Mouse (Mus musculus) heart, embryonic 12.5 days (tissue): ENCODE measurements around the gene Fto. TPM values are rescaled to one million over a fixed set of nuclear protein-coding genes. Genes with fewer than 3 reads are reported as not detected.

ENCODE experiments used
- ATAC-seq: fragments of 200-750 bp; cut with Nextera tagmentation; 2 replicates; pipeline ENCODE4 v1.8.0; 2017; ENCODE audit warnings: moderate TSS enrichment, moderate library complexity; ENCODE audit not compliant: insufficient number of reproducible peaks, low FRiP score
- H3K27ac ChIP-seq: fragments of 300-500 bp; sonication (generic); 2 replicates; pipeline ENCODE4 v1.5.1; 2016; ENCODE audit warnings: mild to moderate bottlenecking, moderate library complexity; ENCODE audit not compliant: poor library complexity, severe bottlenecking
- H3K27me3 ChIP-seq: fragments of 300-500 bp; sonication (generic); replicated peaks from 2 replicates; pipeline ENCODE4 v1.6.1; 2016; ENCODE audit warnings: mild to moderate bottlenecking, moderate library complexity
- H3K36me3 ChIP-seq: fragments of 300-500 bp; sonication (generic); 2 replicates; pipeline ENCODE4 v1.6.1; 2016; ENCODE audit warnings: mild to moderate bottlenecking, moderate library complexity
- H3K4me1 ChIP-seq: fragments of 300-500 bp; sonication (generic); replicated peaks from 2 replicates; pipeline ENCODE4 v1.6.1; 2016; ENCODE audit warnings: mild to moderate bottlenecking
- H3K4me2 ChIP-seq: fragments of 300-500 bp; sonication (generic); 2 replicates; pipeline ENCODE4 v1.6.1; 2016; ENCODE audit warnings: mild to moderate bottlenecking, moderate library complexity
- H3K4me3 ChIP-seq: fragments of 300-500 bp; sonication (generic); 2 replicates; pipeline ENCODE4 v1.5.1; 2016; ENCODE audit warnings: mild to moderate bottlenecking
- H3K9ac ChIP-seq: fragments of 300-500 bp; sonication (generic); 2 replicates; pipeline ENCODE4 v1.6.1; 2016; ENCODE audit warnings: mild to moderate bottlenecking, moderate library complexity
- H3K9me3 ChIP-seq: fragments of 300-500 bp; sonication (generic); replicated peaks from 2 replicates; pipeline ENCODE4 v1.6.1; 2016; ENCODE audit warnings: mild to moderate bottlenecking, moderate library complexity
- WGBS: fragments of 180-500 bp; shearing (Covaris S2); methylation state at CpG from one replicate; pipeline ENCODE4 v1.1.7; 2016; 5-methylcytosine and 5-hydroxymethylcytosine counted together
- polyA plus RNA-seq: library from polyadenylated mRNA; unstranded; fragments of >200 nt; fragmentation: Nextera tagmentation; extraction: Ambion mirVana; gene quantifications from 2 replicates; pipeline ENCODE4 v1.2.1, GENCODE M21; 2016

Gene Fto
- polyA plus RNA-seq, 1 experiment from 2014 or later: 76.6 TPM

GRCm38 (mm10) chr8:91615781-91616683, 302.7 kb downstream of the Fto start:
- no peak overlapping the region for H3K4me2 ChIP-seq
- no peaks in the 10 kb centered on the region for H3K9me3 ChIP-seq
- no peaks in the 10 kb centered on the region for H3K27me3 ChIP-seq
- peaks cover 32% of the 10 kb centered on the region for H3K4me1 ChIP-seq
- no peak for ATAC-seq
- no peaks in the 10 kb centered on the region for H3K36me3 ChIP-seq
- no peak overlapping the region for H3K27ac ChIP-seq
- WGBS: 78% methylated on average over 11 of the region's 11 CpGs
- no peak overlapping the region for H3K9ac ChIP-seq
- H3K4me3 ChIP-seq: no peak overlapping the region

DNA sequence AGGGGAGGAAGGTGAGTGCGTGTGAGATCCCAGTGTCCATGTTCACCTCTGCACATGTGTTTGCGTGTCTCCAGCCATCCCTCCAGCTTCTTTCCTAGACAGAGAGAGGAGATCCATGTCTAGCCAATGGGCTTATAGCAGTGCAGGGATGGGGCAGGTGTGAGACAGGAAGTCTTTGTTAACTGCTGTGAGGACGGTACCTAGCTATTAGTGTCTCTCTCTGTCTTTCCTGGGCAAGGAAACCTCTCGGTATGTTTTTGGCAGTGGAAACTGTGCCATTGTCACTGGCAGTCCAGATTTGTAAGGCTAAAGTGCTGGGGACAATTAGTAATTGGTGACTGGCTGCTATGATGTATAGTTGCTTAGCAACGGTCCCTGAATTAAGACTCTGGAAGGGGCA, 304.4 kb downstream of the Fto start:
- Histone ChIP-seq H3K36me3 (no peaks in the 10 kb centered on the region), H3K4me3 (no peak overlapping the region), H3K9me3 (no peaks in the 10 kb centered on the region), H3K27me3 (no peaks in the 10 kb centered on the region), H3K9ac (no peak overlapping the region), H3K4me2 (no peak overlapping the region), H3K4me1 (peaks cover 20% of the 10 kb centered on the region), H3K27ac (no peak overlapping the region)
- 81% methylated on average over 5 of the region's 5 CpGs for WGBS
- ATAC-seq: no peak

DNA sequence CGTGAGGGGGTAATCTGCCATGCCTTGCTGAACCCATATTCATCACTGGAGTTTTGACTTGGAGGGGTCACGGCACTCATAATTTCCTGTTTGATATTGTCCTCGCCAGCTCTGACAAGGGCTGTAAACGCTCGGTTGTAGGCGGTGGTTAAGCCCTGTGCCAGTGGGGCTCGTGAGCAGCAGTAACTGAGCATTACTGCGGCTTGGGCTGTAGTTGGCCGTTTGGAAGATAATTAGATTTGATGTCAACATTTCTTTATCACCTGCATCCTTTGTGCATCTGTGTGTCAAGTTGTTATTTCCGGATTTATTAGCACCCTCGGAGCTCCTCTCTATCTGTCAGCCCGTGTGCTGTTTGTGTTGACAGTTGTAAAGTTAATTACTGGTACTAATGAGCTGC, 309.4 kb downstream of the Fto start:
- no peak overlapping the region for H3K27ac ChIP-seq
- no peaks in the 10 kb centered on the region for H3K9me3 ChIP-seq
- no peak for ATAC-seq
- no peak overlapping the region for H3K9ac ChIP-seq
- no peak overlapping the region for H3K4me2 ChIP-seq
- no peaks in the 10 kb centered on the region for H3K36me3 ChIP-seq
- 67% methylated on average over 12 of the region's 12 CpGs for WGBS
- peaks cover 25% of the 10 kb centered on the region for H3K4me1 ChIP-seq
- no peaks in the 10 kb centered on the region for H3K27me3 ChIP-seq
- no peak overlapping the region for H3K4me3 ChIP-seq

DNA sequence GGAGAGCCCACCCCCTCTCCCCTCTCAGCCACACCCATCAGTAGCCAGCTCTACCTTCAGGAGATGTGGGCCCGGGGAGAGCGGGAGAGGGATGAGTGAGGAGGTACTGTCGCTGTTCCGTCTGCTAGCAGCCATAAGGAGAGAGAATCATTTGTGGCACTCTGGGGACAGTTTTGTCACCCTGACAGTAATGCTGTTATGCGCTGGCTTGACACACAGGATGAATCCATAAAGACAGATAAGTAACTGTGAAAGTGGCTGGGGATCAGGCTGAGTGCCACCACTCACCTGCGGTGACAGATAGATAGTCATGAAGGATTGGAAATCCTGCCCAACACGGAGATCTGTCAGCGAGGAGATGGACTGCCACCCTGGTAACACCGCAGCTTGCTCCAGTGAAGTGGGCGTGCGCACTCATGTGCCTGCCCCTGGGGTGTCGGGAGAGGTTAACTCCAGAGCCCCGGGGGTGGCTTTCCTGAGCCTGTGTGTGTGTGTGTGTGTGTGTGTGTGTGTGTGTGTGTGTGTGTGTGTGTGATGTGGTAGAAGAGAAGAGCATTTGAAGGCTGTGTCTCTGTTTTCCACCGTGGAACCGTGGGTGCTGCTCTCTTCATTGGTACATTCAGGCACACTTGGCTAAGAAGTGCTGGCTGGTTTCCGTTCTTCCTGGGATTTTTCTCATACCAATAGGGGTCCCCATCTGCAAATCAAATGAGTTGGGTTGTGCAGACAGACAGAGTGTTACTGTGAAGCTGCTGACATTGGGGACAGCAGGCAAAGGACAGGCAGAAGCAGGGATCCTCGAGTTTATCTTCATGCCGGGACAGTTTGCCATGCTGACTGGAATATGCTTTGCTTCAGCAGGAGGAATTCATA, 312.6 kb downstream of the Fto start:
- H3K4me3 ChIP-seq: peak overlapping the region; percentile 6; the same call in 1 of the 2 replicates
- H3K9ac ChIP-seq: 0 out of 2 replicates have a peak overlapping the region, but pooled peaks have one; percentile 21
- H3K4me2 ChIP-seq: peak overlapping the region; percentile 52
- no peak for ATAC-seq
- H3K27me3 ChIP-seq: no peaks in the 10 kb centered on the region
- no peaks in the 10 kb centered on the region for H3K36me3 ChIP-seq
- WGBS: 19% methylated on average over 18 of the region's 18 CpGs
- H3K27ac ChIP-seq: no peak overlapping the region
- H3K4me1 ChIP-seq: peaks cover 32% of the 10 kb centered on the region
- H3K9me3 ChIP-seq: no peaks in the 10 kb centered on the region

DNA sequence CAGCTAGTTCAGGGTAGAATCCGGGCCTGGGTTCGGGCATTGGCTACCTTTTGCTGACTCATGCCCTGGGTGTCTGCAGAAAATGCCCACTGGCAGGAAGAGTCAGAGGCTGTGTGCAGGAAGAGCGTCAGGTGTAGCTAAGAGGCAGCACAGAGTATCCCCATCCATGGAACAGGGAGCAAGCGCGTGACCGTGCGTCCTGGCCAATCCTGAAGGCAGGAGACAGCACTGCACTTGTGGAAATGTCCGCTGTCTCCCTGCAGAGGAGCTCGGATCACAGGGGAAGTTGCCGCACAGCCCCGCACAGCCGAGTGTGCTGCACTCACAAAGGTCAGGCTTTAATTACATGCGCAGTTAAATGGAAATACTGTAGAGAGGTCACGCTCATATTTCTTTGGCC, 316.3 kb downstream of the Fto start:
- peak overlapping the region; percentile 2 for H3K4me3 ChIP-seq
- 0 out of 2 replicates have a peak overlapping the region, but pooled peaks have one; percentile 10 for H3K9ac ChIP-seq

GRCm38 (mm10) chr8:91630320-91631033, 317.2 kb downstream of the Fto start:
- Histone ChIP-seq H3K4me1 (peaks cover 38% of the 10 kb centered on the region), H3K36me3 (0 out of 2 replicates have a peak, but pooled peaks cover 2% of the 10 kb centered on the region), H3K4me3 (no peak overlapping the region), H3K27ac (no peak overlapping the region), H3K4me2 (peak overlapping the region; percentile 44), H3K27me3 (no peaks in the 10 kb centered on the region), H3K9ac (no peak overlapping the region), H3K9me3 (no peaks in the 10 kb centered on the region)
- no peak for ATAC-seq
- 75% methylated on average over 16 of the region's 16 CpGs for WGBS

More for the DNA sequence above, 316.3 kb downstream of the Fto start:
- H3K4me2 ChIP-seq: peak overlapping the region; percentile 44
- WGBS: 29% methylated on average over 14 of the region's 14 CpGs
- ATAC-seq: 0 out of 2 replicates have a peak, but pooled peaks have one; percentile 40
- H3K4me1 ChIP-seq: peaks cover 41% of the 10 kb centered on the region
- H3K36me3 ChIP-seq: no peaks in the 10 kb centered on the region
- no peak overlapping the region for H3K27ac ChIP-seq
- no peaks in the 10 kb centered on the region for H3K27me3 ChIP-seq
- no peaks in the 10 kb centered on the region for H3K9me3 ChIP-seq

DNA sequence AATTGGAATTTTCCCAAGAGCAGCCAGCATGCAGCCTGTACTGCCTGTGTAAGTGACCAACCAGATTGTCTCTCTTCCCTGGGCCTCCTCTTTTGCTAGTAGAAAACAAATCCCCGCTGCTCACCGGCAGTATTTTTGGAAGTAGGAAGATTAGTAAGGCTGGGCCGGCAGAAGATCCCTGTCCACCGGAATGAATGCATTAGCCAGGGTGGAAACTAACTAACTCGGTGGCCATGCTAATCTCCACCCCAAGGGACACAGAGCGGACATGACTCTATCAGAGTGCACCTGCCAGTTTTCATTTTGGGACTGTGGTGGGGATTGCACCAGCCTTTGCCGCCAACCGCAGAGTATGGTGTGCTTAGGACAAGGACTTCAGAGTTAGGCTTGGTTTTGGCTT, 319.1 kb downstream of the Fto start:
- no peaks in the 10 kb centered on the region for H3K27me3 ChIP-seq
- ATAC-seq: no peak

DNA sequence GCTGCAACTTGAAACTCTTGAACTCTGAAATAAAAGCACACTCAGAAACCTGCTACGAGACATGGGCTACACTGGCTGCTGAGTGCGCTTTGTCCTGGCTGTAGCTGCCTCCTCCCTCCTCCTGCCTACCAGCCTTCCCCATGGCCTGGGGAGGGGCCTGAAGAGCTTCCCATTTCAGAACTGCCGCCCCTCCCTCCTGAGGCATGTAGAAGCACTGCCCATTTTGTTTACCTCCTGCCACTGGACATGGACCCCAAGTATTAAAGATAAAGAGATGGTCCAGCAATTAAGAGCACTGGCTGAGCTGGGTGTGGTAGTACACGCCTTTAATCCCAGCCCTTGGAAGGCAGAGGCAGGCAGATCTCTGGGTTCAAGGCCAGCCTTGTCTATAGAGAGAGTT, 322.1 kb downstream of the Fto start:
- Histone ChIP-seq H3K9ac (no peak overlapping the region), H3K4me3 (no peak overlapping the region), H3K36me3 (0 out of 2 replicates have a peak, but pooled peaks cover 5% of the 10 kb centered on the region), H3K4me2 (no peak overlapping the region), H3K27me3 (no peaks in the 10 kb centered on the region), H3K9me3 (no peaks in the 10 kb centered on the region), H3K4me1 (peaks cover 16% of the 10 kb centered on the region), H3K27ac (no peak overlapping the region)
- WGBS: 91% methylated on average over 4 of the region's 4 CpGs
- no peak for ATAC-seq

More for the DNA sequence above, 319.1 kb downstream of the Fto start:
- Histone ChIP-seq H3K36me3 (0 out of 2 replicates have a peak, but pooled peaks cover 5% of the 10 kb centered on the region), H3K9ac (no peak overlapping the region), H3K27ac (peak overlapping the region; percentile 49; the same call in 1 of the 2 replicates), H3K9me3 (no peaks in the 10 kb centered on the region), H3K4me2 (no peak overlapping the region), H3K4me1 (peaks cover 24% of the 10 kb centered on the region), H3K4me3 (no peak overlapping the region)
- WGBS: 65% methylated on average over 8 of the region's 8 CpGs

DNA sequence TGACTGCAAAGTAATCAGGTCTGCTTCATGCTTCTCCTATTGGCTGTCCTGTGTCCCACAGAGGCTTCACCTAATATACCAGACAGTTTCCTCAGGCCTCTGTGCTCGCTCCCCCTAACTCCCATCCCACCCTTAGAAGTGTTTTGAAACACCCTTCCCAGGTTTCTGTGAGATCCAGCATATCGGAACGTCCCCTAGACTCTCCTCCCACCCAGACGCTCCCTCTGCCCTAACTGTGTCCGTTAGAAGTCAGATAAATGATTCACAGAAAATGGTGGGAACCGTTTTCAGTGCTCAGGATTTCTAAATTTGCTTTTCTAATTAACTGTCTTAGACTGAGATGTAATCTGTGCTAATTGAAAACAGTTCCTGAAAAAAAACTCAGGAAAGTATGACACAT, 323.6 kb downstream of the Fto start:
- 72% methylated on average over 6 of the region's 6 CpGs for WGBS
- H3K4me2 ChIP-seq: no peak overlapping the region

GRCm38 (mm10) chr8:91637684-91638083, 324.4 kb downstream of the Fto start:
- H3K36me3 ChIP-seq: 0 out of 2 replicates have a peak, but pooled peaks cover 5% of the 10 kb centered on the region
- 92% methylated on average over 9 of the region's 9 CpGs for WGBS
- no peak for ATAC-seq
- H3K4me3 ChIP-seq: no peak overlapping the region
- peaks cover 4% of the 10 kb centered on the region for H3K4me1 ChIP-seq
- no peaks in the 10 kb centered on the region for H3K9me3 ChIP-seq
- no peak overlapping the region for H3K27ac ChIP-seq
- H3K4me2 ChIP-seq: no peak overlapping the region
- no peaks in the 10 kb centered on the region for H3K27me3 ChIP-seq
- H3K9ac ChIP-seq: no peak overlapping the region

More for the DNA sequence above, 323.6 kb downstream of the Fto start:
- no peaks in the 10 kb centered on the region for H3K9me3 ChIP-seq
- no peak overlapping the region for H3K9ac ChIP-seq
- no peak for ATAC-seq
- H3K27me3 ChIP-seq: no peaks in the 10 kb centered on the region
- H3K27ac ChIP-seq: no peak overlapping the region
- peaks cover 12% of the 10 kb centered on the region for H3K4me1 ChIP-seq
- H3K36me3 ChIP-seq: 0 out of 2 replicates have a peak, but pooled peaks cover 5% of the 10 kb centered on the region
- no peak overlapping the region for H3K4me3 ChIP-seq
